Mouse (Mus musculus) effector memory CD4-positive, alpha-beta T cell, adult 7 months (primary cell): ENCODE measurements around the gene Ets1. TPM values are rescaled to one million over a fixed set of nuclear protein-coding genes. Genes with fewer than 3 reads are reported as not detected.

Experiments used
- polyA plus RNA-seq: library from polyadenylated mRNA; unstranded; fragments of 100-300 nt; shearing (Covaris generic); gene quantifications from one replicate; pipeline ENCODE4 v1.2.1, GENCODE M21; 2017

Ets1 gene
- polyA plus RNA-seq, result 1,445 TPM

GRCm38 (mm10) chr9:32635627-32636385 is at the start of gene Ets1:
Gene Ets1 (plus strand): TSS chr9:32636221.

Other genes starting within 250 kb of the Ets1 start
- 120 TPM for gene Fli1, start 93.4 kb upstream of the Ets1 start, polyA plus RNA-seq